Mouse (Mus musculus) midbrain, embryonic 15.5 days (tissue): ENCODE data around the gene Gm49384. TPM values are rescaled to one million over a fixed set of nuclear protein-coding genes. Genes with fewer than 3 reads are reported as not detected.
"Not testable (repeated sequence)": the region's sequence is repeated elsewhere in the genome, so short reads cannot be mapped to it uniquely, and the experiment has no call there.

ENCODE experiments used
- ATAC-seq: fragments of 200-750 bp; cut with Nextera tagmentation; replicated peaks from 2 replicates; pipeline ENCODE4 v1.8.0; 2017; ENCODE audit warnings: moderate TSS enrichment
- H3K27ac ChIP-seq: fragments of 300-500 bp; sonication (generic); 2 replicates; pipeline ENCODE4 v1.5.1; 2015; ENCODE audit warnings: mild to moderate bottlenecking, inconsistent platforms
- H3K27me3 ChIP-seq: fragments of 300-500 bp; sonication (generic); replicated peaks from 2 replicates; pipeline ENCODE4 v1.6.1; 2015; ENCODE audit warnings: inconsistent platforms
- H3K36me3 ChIP-seq: fragments of 300-500 bp; sonication (generic); replicated peaks from 2 replicates; pipeline ENCODE4 v1.6.1; 2015; ENCODE audit warnings: inconsistent platforms
- H3K4me1 ChIP-seq: fragments of 300-500 bp; sonication (generic); 2 replicates; pipeline ENCODE4 v1.6.1; 2015; ENCODE audit warnings: inconsistent platforms
- H3K4me2 ChIP-seq: fragments of 300-500 bp; sonication (generic); 2 replicates; pipeline ENCODE4 v1.6.1; 2015; ENCODE audit warnings: inconsistent platforms, mild to moderate bottlenecking, moderate library complexity
- H3K4me3 ChIP-seq: fragments of 300-500 bp; sonication (generic); 2 replicates; pipeline ENCODE4 v1.5.1; 2015; ENCODE audit warnings: mild to moderate bottlenecking, inconsistent platforms
- H3K9ac ChIP-seq: fragments of 300-500 bp; sonication (generic); 2 replicates; pipeline ENCODE4 v1.6.1; 2015; ENCODE audit warnings: mild to moderate bottlenecking, inconsistent platforms
- H3K9me3 ChIP-seq: fragments of 300-500 bp; sonication (generic); 2 replicates; pipeline ENCODE4 v1.6.1; 2016; ENCODE audit warnings: inconsistent platforms
- WGBS: fragments of 180-500 bp; shearing (Covaris S2); methylation state at CpG from one replicate; pipeline ENCODE4 v1.1.7; 2015; ENCODE audit warnings: mixed read lengths; 5-methylcytosine and 5-hydroxymethylcytosine counted together
- microRNA-seq: library from miRNA; unstranded; fragments of <30 nt; microRNA quantifications from one replicate; pipeline ENCODE4, GENCODE M21; 2016
- polyA plus RNA-seq: library from polyadenylated mRNA; unstranded; fragments of >200 nt; fragmentation: Nextera tagmentation; extraction: Ambion mirVana; gene quantifications from 2 replicates; pipeline ENCODE4 v1.2.1, GENCODE M21; 2015

Gm49384 gene
- polyA plus RNA-seq, 1 experiment from 2014 or later, result 9.0 TPM

- H3K27me3 ChIP-seq, result not testable (repeated sequence)
- H3K4me3 ChIP-seq, result peak within 1 kb of the TSS; percentile 66
These were observed 45.1 kb downstream of the Gm49384 start, which contains the start of gene Rps29 for GRCm38 (mm10) chr12:69158765-69159577. Gene Rps29, minus strand, starts transcription at chr12:69159186.

GRCm38 (mm10) chr12:69158366-69158764, 45.7 kb downstream of the Gm49384 start:
- ATAC-seq, result no peak
- no peaks in the 10 kb centered on the region for H3K9me3 ChIP-seq
- H3K36me3 ChIP-seq, result peaks cover 11% of the 10 kb centered on the region; the same call in 1 of the 2 replicates
- H3K27ac ChIP-seq, result peak overlapping the region; percentile 90
- H3K4me2 ChIP-seq, result peak overlapping the region; percentile 61
- peak overlapping the region; percentile 66 for H3K4me3 ChIP-seq
- H3K4me1 ChIP-seq, result peaks cover 9% of the 10 kb centered on the region
- peak overlapping the region; percentile 78 for H3K9ac ChIP-seq
- WGBS, result under 1% methylated on average over 19 of the region's 19 CpGs
- no peaks in the 10 kb centered on the region for H3K27me3 ChIP-seq

More at GRCm38 (mm10) chr12:69158765-69159577, 45.1 kb downstream of the Gm49384 start, which contains the start of gene Rps29:
- peak; percentile 99 for ATAC-seq
- Histone ChIP-seq H3K9ac (peak within 1 kb of the TSS; percentile 78), H3K36me3 (peaks cover 11% of the 10 kb centered on the region; the same call in 1 of the 2 replicates), H3K27ac (peak within 1 kb of the TSS; percentile 90), H3K4me2 (peak within 1 kb of the TSS; percentile 61)
- not testable (repeated sequence) for H3K4me1 ChIP-seq, H3K9me3 ChIP-seq
- under 1% methylated on average over 58 of the region's 68 CpGs for WGBS

- Histone ChIP-seq H3K4me1 (peaks cover 9% of the 10 kb centered on the region), H3K4me2 (no peak overlapping the region), H3K36me3 (peaks cover 11% of the 10 kb centered on the region; the same call in 1 of the 2 replicates), H3K9ac (no peak overlapping the region), H3K27ac (no peak overlapping the region), H3K9me3 (no peaks in the 10 kb centered on the region), H3K4me3 (no peak overlapping the region), H3K27me3 (no peaks in the 10 kb centered on the region)
- WGBS, result 94% methylated on average over 2 of the region's 2 CpGs
- no peak for ATAC-seq
These were observed 47.0 kb downstream of the Gm49384 start for GRCm38 (mm10) chr12:69157107-69157506.

DNA sequence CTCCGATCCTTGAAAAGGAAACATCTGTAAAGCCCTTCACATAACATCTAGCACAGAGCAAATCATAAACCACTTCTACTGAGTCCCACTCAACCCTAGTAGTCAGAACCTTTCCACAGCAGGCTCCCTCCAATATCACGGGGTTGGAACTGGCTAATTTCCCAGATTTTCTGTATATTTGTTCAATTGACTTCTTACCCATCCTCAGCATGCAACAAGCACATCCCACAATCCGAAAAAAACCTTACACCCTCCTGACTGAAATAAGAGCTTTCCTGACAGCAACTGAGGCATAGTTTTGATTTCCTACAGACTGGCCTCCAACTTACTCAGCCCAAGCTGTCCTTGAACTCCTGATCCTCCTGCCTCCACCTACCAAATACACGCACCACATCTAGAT, 47.6 kb downstream of the Gm49384 start:
- H3K4me1 ChIP-seq, result peaks cover 9% of the 10 kb centered on the region
- no peaks in the 10 kb centered on the region for H3K27me3 ChIP-seq
- no peaks in the 10 kb centered on the region for H3K9me3 ChIP-seq
- WGBS, result 90% methylated on average over 4 of the region's 4 CpGs
- no peak overlapping the region for H3K4me2 ChIP-seq
- no peak overlapping the region for H3K4me3 ChIP-seq
- no peak for ATAC-seq
- H3K27ac ChIP-seq, result no peak overlapping the region
- H3K9ac ChIP-seq, result no peak overlapping the region
- peaks cover 11% of the 10 kb centered on the region; the same call in 1 of the 2 replicates for H3K36me3 ChIP-seq

DNA sequence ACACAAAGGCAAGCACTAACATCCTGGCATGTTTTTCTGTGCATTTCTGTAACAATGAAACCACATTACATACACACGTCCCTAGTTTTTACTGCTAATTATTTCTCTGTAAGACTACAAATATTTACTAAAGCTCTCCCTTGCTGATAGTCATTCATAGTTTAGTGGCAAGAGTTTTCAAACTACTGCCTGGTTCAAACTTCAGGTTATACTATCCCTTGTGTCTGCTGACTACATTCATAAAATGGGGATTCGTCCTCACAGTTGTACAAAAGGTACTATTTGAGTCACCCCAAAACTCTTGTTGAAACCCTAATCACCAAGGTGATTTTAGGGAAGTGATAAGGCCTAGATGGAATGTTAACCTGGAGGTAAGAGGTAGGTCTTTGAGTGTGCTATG, 48.1 kb downstream of the Gm49384 start:
- no peak overlapping the region for H3K4me2 ChIP-seq
- no peak for ATAC-seq
- H3K27me3 ChIP-seq, result no peaks in the 10 kb centered on the region
- H3K9me3 ChIP-seq, result no peaks in the 10 kb centered on the region
- H3K36me3 ChIP-seq, result peaks cover 11% of the 10 kb centered on the region; the same call in 1 of the 2 replicates
- WGBS, result 77% methylated on average over 2 of the region's 2 CpGs
- peaks cover 9% of the 10 kb centered on the region for H3K4me1 ChIP-seq
- H3K4me3 ChIP-seq, result no peak overlapping the region
- H3K27ac ChIP-seq, result no peak overlapping the region
- no peak overlapping the region for H3K9ac ChIP-seq

- H3K4me3 ChIP-seq, result no peak overlapping the region
- H3K27ac ChIP-seq, result no peak overlapping the region
- 0 out of 2 replicates have a peak overlapping the region, but pooled peaks have one; percentile 10 for H3K4me2 ChIP-seq
- no peaks in the 10 kb centered on the region for H3K4me1 ChIP-seq
- 71% methylated on average over 13 of the region's 13 CpGs for WGBS
- H3K9ac ChIP-seq, result no peak overlapping the region
- no peak for ATAC-seq
- no peaks in the 10 kb centered on the region for H3K36me3 ChIP-seq
- no peaks in the 10 kb centered on the region for H3K9me3 ChIP-seq
- H3K27me3 ChIP-seq, result no peaks in the 10 kb centered on the region
These were observed 54.0 kb downstream of the Gm49384 start for GRCm38 (mm10) chr12:69150049-69150448.

DNA sequence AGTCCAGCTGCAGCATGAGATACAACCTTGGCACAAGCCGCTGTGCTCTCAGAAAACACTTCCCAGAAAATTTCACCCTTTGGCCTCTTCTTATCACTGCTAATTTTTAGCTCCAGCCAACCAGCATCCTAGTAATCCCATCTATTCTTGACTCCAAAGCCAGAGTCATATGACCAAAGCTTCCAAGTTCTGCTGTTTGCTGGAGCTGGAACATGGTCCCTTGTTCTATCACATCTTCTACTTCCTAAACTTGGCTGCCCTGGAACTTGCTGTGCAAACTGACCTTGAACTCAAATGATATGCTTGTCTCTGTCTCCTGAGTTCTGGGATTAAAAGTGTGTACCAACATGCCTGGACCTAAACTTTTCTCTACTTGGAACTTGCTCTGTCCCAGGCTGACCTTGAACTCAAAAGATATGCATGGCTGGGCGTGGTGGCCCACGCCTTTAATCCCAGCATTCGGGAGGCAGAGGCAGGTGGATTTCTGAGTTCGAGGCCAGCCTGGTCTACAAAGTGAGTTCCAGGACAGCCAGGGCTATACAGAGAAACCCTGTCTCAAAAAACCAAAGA, 56.8 kb downstream of the Gm49384 start:
- Histone ChIP-seq H3K9me3 (no peaks in the 10 kb centered on the region), H3K27me3 (no peaks in the 10 kb centered on the region), H3K4me1 (no peaks in the 10 kb centered on the region), H3K36me3 (no peaks in the 10 kb centered on the region), H3K4me2 (no peak overlapping the region), H3K4me3 (no peak overlapping the region), H3K9ac (no peak overlapping the region), H3K27ac (no peak overlapping the region)
- WGBS, result 95% methylated on average over 5 of the region's 5 CpGs
- no peak for ATAC-seq

DNA sequence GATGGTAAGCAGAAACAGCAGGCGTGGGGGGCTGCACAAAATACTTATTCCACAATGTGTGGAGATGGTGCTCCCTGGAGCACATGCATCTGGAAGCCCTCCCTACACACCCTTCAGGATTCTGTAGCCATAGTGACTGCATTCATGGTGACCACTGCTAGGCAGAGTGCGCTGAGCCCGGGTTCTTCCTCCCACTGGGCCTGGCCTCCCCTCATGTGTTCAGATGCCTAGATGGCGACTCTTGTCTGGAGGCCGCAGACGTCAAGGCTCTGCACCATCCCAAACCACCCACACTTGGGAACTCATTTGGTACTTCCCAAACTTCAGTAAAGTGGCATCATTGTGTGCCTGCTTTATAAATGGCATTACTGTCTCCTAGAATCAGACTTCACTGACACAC, 60.6 kb downstream of the Gm49384 start:
- 73% methylated on average over 6 of the region's 6 CpGs for WGBS
- Histone ChIP-seq H3K4me3 (no peak overlapping the region), H3K9me3 (no peaks in the 10 kb centered on the region)

GRCm38 (mm10) chr12:69139841-69140240, 64.2 kb downstream of the Gm49384 start:
- Histone ChIP-seq H3K9ac (no peak overlapping the region), H3K4me1 (no peaks in the 10 kb centered on the region), H3K4me2 (no peak overlapping the region), H3K27ac (no peak overlapping the region), H3K9me3 (no peaks in the 10 kb centered on the region), H3K36me3 (no peaks in the 10 kb centered on the region), H3K4me3 (no peak overlapping the region), H3K27me3 (no peaks in the 10 kb centered on the region)
- ATAC-seq, result no peak
- 90% methylated on average over 7 of the region's 7 CpGs for WGBS

More for the DNA sequence above, 60.6 kb downstream of the Gm49384 start:
- H3K27me3 ChIP-seq, result no peaks in the 10 kb centered on the region
- H3K9ac ChIP-seq, result no peak overlapping the region
- no peak for ATAC-seq
- H3K4me1 ChIP-seq, result no peaks in the 10 kb centered on the region
- H3K36me3 ChIP-seq, result no peaks in the 10 kb centered on the region
- no peak overlapping the region for H3K4me2 ChIP-seq
- no peak overlapping the region for H3K27ac ChIP-seq

Small RNA genes lying within 50 kb of the gene (microRNA-seq; reads per million reads assigned to microRNA genes)
- gene Gm47287, result not detected
- gene Gm47295, result 1.8 reads per million, percentile 2 among the genes with 10 or more reads in this experiment

Other genes starting within 250 kb of the Gm49384 start
- 1,021 and 1,031 TPM in 2 replicates for gene Rps29, start 45.1 kb downstream of the Gm49384 start, polyA plus RNA-seq
- 2.7 and 3.3 TPM in 2 replicates for gene Lrr1, start 35.5 kb downstream of the Gm49384 start, polyA plus RNA-seq
- 274 and 297 TPM in 2 replicates for gene Rpl36al, start 20.2 kb downstream of the Gm49384 start, polyA plus RNA-seq
- gene Mgat2, start 20.1 kb downstream of the Gm49384 start, polyA plus RNA-seq, result 38.5 and 39.4 TPM in 2 replicates
- 12.7 and 14.6 TPM in 2 replicates for gene Gm49383, start 7.2 kb downstream of the Gm49384 start, polyA plus RNA-seq
- 8.2 and 8.5 TPM in 2 replicates for gene Dnaaf2, start 5.8 kb downstream of the Gm49384 start, polyA plus RNA-seq
- 3.4 and 4.5 TPM in 2 replicates for gene Pole2, start 23.9 kb upstream of the Gm49384 start, polyA plus RNA-seq
- gene Klhdc1, start 36.9 kb upstream of the Gm49384 start, polyA plus RNA-seq, result 14.6 and 16.0 TPM in 2 replicates
- gene Klhdc2, start 92.4 kb upstream of the Gm49384 start, polyA plus RNA-seq, result 302 and 305 TPM in 2 replicates
- gene Nemf, start 152.9 kb upstream of the Gm49384 start, polyA plus RNA-seq, result 87.0 and 93.6 TPM in 2 replicates
- gene Arf6, start 167.9 kb upstream of the Gm49384 start, polyA plus RNA-seq, result 25.9 and 27.3 TPM in 2 replicates
- 0.63 and 1.0 TPM in 2 replicates for gene Gm9887, start 168.2 kb upstream of the Gm49384 start, polyA plus RNA-seq